ENCODE assay signal across 18 mouse cellular contexts in the genomic region with DNA sequence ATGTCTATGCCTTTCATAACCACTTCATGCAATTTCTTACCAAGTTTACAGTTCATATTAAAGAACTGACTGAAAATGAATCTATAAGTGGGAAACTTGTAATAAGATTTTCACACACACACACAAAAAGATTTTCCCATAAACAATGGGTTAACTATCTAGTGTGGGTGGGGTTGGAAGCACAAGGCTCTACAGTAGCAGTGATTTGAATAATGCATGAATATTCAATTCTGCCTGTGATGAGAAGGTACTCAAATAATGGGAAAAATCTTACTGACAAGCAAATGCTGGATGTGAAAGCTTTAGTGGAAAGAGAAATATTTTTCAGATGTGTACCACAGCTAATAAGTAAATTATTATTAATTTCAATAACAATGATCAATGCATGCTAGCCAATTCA.
"Had no signal": no experiment of that assay in that cellular context is flagged by ENCODE, and none has a peak within 500 bp of the region (broad histone marks: within the 10 kb centered on the region; RNA-seq: fewer than 3 reads in every experiment).

No protein-coding gene starts in this region.

- H3K4me2 ChIP-seq: liver, embryonic 13.5 days; neural tube, embryonic 12.5 days; neural tube, embryonic 15.5 days had no signal

- H3K27ac ChIP-seq: kidney, postnatal 0 days; left cerebral cortex, adult 2 months; liver, embryonic 13.5 days; neural tube, embryonic 12.5 days; neural tube, embryonic 15.5 days; stomach, postnatal 0 days had no signal

- H3K27me3 ChIP-seq: liver, embryonic 13.5 days; neural tube, embryonic 12.5 days; neural tube, embryonic 15.5 days had no signal

- H3K4me3 ChIP-seq: left cerebral cortex, adult 2 months; liver, embryonic 13.5 days; neural tube, embryonic 12.5 days; neural tube, embryonic 15.5 days had no signal

- H3K36me3 ChIP-seq: liver, embryonic 13.5 days; neural tube, embryonic 12.5 days; neural tube, embryonic 15.5 days had no signal

- H3K9ac ChIP-seq: liver, embryonic 13.5 days; neural tube, embryonic 12.5 days; neural tube, embryonic 15.5 days had no signal

- H3K4me1 ChIP-seq: liver, embryonic 13.5 days; neural tube, embryonic 12.5 days; neural tube, embryonic 15.5 days had no signal

- DNase-seq: kidney, adult 2 months; kidney, postnatal 36 days; layer of hippocampus, postnatal 36 days; liver, embryonic 13.5 days; lung, adult 2 months; lung, postnatal 14 days; lung, postnatal 4 days; right cerebral cortex, adult 18-20 months; right cerebral cortex, postnatal 14 days; right cerebral cortex, postnatal 4 days; thymus, adult 2 months; thymus, postnatal 14 days; thymus, postnatal 4 days had no signal

- H3K9me3 ChIP-seq: liver, embryonic 13.5 days; neural tube, embryonic 12.5 days; neural tube, embryonic 15.5 days had no signal
